In genomic region chr12:74803740-74804512, GRCm38 (mm10) we compare ENCODE assay signal across 8 mouse cellular contexts.
A peak's percentile ranks its signal among the peaks of the same experiment; 100 is the strongest.
DNase-seq lines count a peak whose midpoint lies in the region; ATAC-seq lines count a peak whose summit lies in the region.

No protein-coding gene starts in this region.

- ATAC-seq in embryonic facial prominence, embryonic 12.5 days (ENCODE audit: insufficient number of reproducible peaks, insufficient read depth, low FRiP score, low TSS enrichment): peak; percentile 83
- peak; percentile 91 to 95 for ATAC-seq in hematopoietic stem cell, adult 5-6 weeks (replicated peaks in 1 of 2; ENCODE audit: insufficient read depth in 1 of 2, low FRiP score in 2 of 2, low TSS enrichment in 1 of 2, low read depth in 1 of 2, poor library complexity in 2 of 2, severe bottlenecking in 2 of 2)
- peak; percentile 86 for ATAC-seq in midbrain, embryonic 14.5 days (ENCODE audit: low FRiP score, low TSS enrichment)

- no peak overlapping the region for H3K9ac ChIP-seq in embryonic facial prominence, embryonic 12.5 days
- H3K9ac ChIP-seq in midbrain, embryonic 14.5 days (replicated peaks; ENCODE audit: low read length): no peak overlapping the region

- WGBS in embryonic facial prominence, embryonic 12.5 days: 57% methylated on average over 13 of the region's 13 CpGs
- WGBS in embryonic facial prominence, embryonic 10.5 days: 57% methylated on average over 13 of the region's 13 CpGs
- WGBS in midbrain, embryonic 14.5 days: 67% methylated on average over 13 of the region's 13 CpGs

- no peak overlapping the region for H3K4me2 ChIP-seq in embryonic facial prominence, embryonic 12.5 days (replicated peaks)
- no peak overlapping the region for H3K4me2 ChIP-seq in midbrain, embryonic 14.5 days (ENCODE audit: low read length)

- H3K4me1 ChIP-seq in embryonic facial prominence, embryonic 12.5 days: no peaks in the 10 kb centered on the region
- H3K4me1 ChIP-seq in embryonic facial prominence, embryonic 10.5 days: no peaks in the 10 kb centered on the region
- no peaks in the 10 kb centered on the region for H3K4me1 ChIP-seq in midbrain, embryonic 14.5 days (ENCODE audit: control insufficient read depth, insufficient read depth, low read length)

- H3K27ac ChIP-seq in embryonic facial prominence, embryonic 12.5 days: no peak overlapping the region
- no peak overlapping the region for H3K27ac ChIP-seq in embryonic facial prominence, embryonic 10.5 days (replicated peaks)
- H3K27ac ChIP-seq in midbrain, embryonic 14.5 days (replicated peaks; ENCODE audit: low read depth, low read length): no peak overlapping the region

- no peak for DNase-seq in embryonic facial prominence, embryonic 10.5 days (ENCODE audit: low spot score)
- peak; percentile 9 for DNase-seq in spleen, adult 12 weeks (ENCODE audit: low spot score)
- no peak for DNase-seq in spleen, adult 18-20 months
- peak; percentile 5 for DNase-seq in midbrain, embryonic 14.5 days
- no peak for DNase-seq in thymus, postnatal 4 days
- no peak for DNase-seq in urinary bladder, postnatal 14 days (ENCODE audit: low spot score)

- no peak overlapping the region for H3K4me3 ChIP-seq in embryonic facial prominence, embryonic 12.5 days
- no peak overlapping the region for H3K4me3 ChIP-seq in embryonic facial prominence, embryonic 10.5 days
- H3K4me3 ChIP-seq in midbrain, embryonic 14.5 days (replicated peaks; ENCODE audit: low read depth, low read length): no peak overlapping the region

- no peaks in the 10 kb centered on the region for H3K27me3 ChIP-seq in embryonic facial prominence, embryonic 12.5 days
- H3K27me3 ChIP-seq in embryonic facial prominence, embryonic 10.5 days (replicated peaks; ENCODE audit: low read depth, poor library complexity, severe bottlenecking): no peaks in the 10 kb centered on the region
- no peaks in the 10 kb centered on the region for H3K27me3 ChIP-seq in midbrain, embryonic 14.5 days (ENCODE audit: control insufficient read depth, insufficient read depth, low read length)

- H3K36me3 ChIP-seq in embryonic facial prominence, embryonic 12.5 days: no peaks in the 10 kb centered on the region
- H3K36me3 ChIP-seq in embryonic facial prominence, embryonic 10.5 days (replicated peaks): no peaks in the 10 kb centered on the region
- no peaks in the 10 kb centered on the region for H3K36me3 ChIP-seq in midbrain, embryonic 14.5 days (ENCODE audit: control insufficient read depth, insufficient read depth, low read length)

- no peaks in the 10 kb centered on the region for H3K9me3 ChIP-seq in embryonic facial prominence, embryonic 12.5 days
- H3K9me3 ChIP-seq in embryonic facial prominence, embryonic 10.5 days: peaks cover 4% of the 10 kb centered on the region; the same call in 1 of the 2 replicates
- peaks cover 3% of the 10 kb centered on the region; the same call in 1 of the 2 replicates for H3K9me3 ChIP-seq in midbrain, embryonic 14.5 days (ENCODE audit: control insufficient read depth, low read length)

Comparison
In these comparisons a context has a peak if more than half of its experiments do, and no peak if none do; other contexts are left out.
1. DNase-seq: peak in spleen, adult 12 weeks (single experiment) and midbrain, embryonic 14.5 days (single experiment); none in embryonic facial prominence, embryonic 10.5 days (single experiment), spleen, adult 18-20 months (0 of 2), thymus, postnatal 4 days (single experiment) and urinary bladder, postnatal 14 days (single experiment).
2. Peak in every context shown above with its lines, with median percentiles within 50 percentile points of each other: ATAC-seq.